Mouse (Mus musculus): ENCODE measurements around the gene Rufy3. TPM values are rescaled to one million over a fixed set of nuclear protein-coding genes. Genes with fewer than 3 reads are reported as not detected.

Rufy3 gene
- total RNA-seq, 1 experiment = 10.8 TPM

DNA sequence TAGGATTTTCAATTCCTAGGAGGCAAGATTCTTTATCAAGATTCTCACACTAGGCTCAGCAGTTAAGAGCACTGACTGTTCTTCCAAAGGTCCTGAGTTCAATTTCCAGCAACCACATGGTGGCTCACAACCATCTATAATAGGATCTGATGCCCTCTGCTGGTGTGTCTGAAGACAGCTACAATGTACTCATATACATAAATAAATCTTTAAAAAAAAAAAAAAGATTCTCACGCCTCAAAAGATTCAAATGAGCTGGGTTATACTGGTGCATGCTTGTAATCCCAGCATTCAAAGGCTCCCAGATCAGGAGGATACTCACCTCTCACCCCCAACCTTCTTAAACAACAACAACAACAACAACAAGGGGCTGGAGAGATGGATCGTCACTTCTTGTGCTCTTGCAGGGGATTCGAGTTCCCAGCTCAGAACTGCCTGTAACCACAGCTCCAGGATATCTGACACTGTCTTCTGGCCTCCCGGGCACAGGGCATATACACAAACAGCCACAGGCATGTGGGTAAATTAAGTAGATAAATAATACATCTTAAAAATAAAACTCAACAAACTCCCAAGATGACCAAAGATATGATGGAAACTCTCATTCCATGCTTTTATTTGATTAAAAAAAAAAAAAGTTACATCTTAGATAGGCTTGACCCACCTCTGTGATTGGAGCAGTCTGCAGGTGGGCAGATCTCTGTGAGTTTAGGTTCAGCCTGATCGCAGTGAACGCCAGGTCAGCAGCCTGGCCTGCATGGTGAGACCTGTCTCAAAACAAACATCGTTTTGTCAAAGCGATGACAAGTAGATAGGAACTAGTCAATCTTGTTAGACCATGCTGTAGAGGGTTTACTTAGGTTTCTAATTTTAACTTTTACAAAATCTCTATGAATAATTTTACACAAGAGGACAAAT, 1.7 kb upstream of the Rufy3 start:
- H3K36me3 ChIP-seq (ENCODE audit: control insufficient read depth, insufficient read depth, low read length, poor library complexity, severe bottlenecking) = no peaks in the 10 kb centered on the region
- no peaks in the 10 kb centered on the region for H3K9me3 ChIP-seq (ENCODE audit: control insufficient read depth, insufficient read depth, low read depth, low read length)
- in situ Hi-C loops (cut with MboI; ENCODE audit: low sequenced_read_pairs in 2 of 2, unreplicated experiment in 2 of 2) = no loop called here
- no peak overlapping the region for H3K27ac ChIP-seq (ENCODE audit: insufficient read depth, low read depth, low read length, poor library complexity, severe bottlenecking)
- H3K4me3 ChIP-seq (ENCODE audit: insufficient read depth in 1 of 2, low read depth in 1 of 2, low read length in 2 of 2, poor library complexity in 1 of 2, severe bottlenecking in 1 of 2) = no peak overlapping the region
- no peak for DNase-seq (ENCODE audit: low read depth, low spot score)
- TF ChIP-seq ZNF384 (IDR thresholded peaks at IDR 0.05; ENCODE audit: low read depth, low read length) = peak; percentile 52; the same call in 1 of the 2 replicates
- TF ChIP-seq CHD2 (IDR thresholded peaks at IDR 0.05; ENCODE audit: low read depth, low read length) = no peak
- no peak for TF ChIP-seq ZC3H11A (IDR thresholded peaks at IDR 0.05; ENCODE audit: borderline replicate concordance, low read depth, low read length)
- H3K4me1 ChIP-seq (ENCODE audit: control insufficient read depth in 2 of 2, insufficient read depth in 2 of 2, low read length in 2 of 2, poor library complexity in 1 of 2) = peaks cover 3 to 10% of the 10 kb centered on the region in 2 experiments
- no peak overlapping the region for H3K9ac ChIP-seq (ENCODE audit: insufficient read depth, low read depth, low read length, poor library complexity, severe bottlenecking)

DNA sequence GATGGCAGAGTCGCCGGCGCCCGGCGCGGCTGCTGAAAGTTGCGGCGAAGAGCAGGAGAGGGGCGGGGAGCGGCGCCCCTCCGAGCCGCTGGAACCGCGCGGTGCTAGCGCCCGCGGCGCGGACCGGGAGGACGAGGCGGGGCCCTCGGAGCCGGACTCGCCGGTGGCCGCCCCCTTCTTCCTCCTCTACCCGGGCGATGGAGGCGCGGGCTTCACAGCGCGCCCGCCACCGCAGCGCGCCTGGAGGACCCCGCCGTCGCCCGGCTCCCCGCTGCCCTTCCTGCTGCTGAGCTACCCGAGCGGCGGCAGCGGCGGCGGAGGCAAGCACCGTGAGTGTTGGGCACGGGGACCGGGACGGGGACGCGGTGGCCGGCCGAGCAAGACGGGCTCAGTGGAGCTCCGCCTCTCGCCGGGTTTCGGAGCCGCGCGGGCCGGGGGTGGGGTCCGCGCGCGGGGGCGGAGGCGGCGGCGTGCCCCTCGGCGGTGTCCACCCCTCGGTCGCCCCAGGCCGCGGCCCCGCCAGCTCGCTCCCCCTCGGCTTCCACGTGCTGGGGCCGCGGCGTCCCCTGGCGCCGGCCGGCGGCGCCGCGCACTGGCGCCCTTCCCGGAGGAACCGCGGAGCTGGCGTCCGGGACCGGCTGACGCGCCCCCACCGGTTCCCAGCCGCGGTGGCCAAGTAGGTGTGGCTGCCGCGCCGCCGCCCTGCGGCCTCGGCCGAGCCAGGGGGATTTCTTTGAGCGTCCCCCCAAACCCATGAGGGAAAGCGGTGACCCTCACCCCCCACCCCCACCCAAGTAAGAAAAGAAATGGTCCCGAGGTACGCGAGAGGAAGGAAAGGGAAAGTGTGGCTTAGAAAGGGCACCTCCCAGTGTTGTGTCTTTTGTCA, 551 bp downstream of the Rufy3 start:
- in situ Hi-C loops (cut with MboI; ENCODE audit: low sequenced_read_pairs in 2 of 2, unreplicated experiment in 2 of 2) = no loop called here
- H3K27ac ChIP-seq (ENCODE audit: insufficient read depth, low read depth, low read length, poor library complexity, severe bottlenecking) = no peak overlapping the region
- no peak for TF ChIP-seq MAFK (IDR thresholded peaks at IDR 0.05; ENCODE audit: insufficient read depth, low read depth, low read length)
- TF ChIP-seq CHD2 (IDR thresholded peaks at IDR 0.05; ENCODE audit: low read depth, low read length) = no peak
- no peak for TF ChIP-seq HCFC1 (IDR thresholded peaks at IDR 0.05; ENCODE audit: borderline replicate concordance, insufficient read depth, low read length)
- TF ChIP-seq ZC3H11A (IDR thresholded peaks at IDR 0.05; ENCODE audit: borderline replicate concordance, low read depth, low read length) = no peak
- TF ChIP-seq ZNF384 (IDR thresholded peaks at IDR 0.05; ENCODE audit: low read depth, low read length) = no peak

DNA sequence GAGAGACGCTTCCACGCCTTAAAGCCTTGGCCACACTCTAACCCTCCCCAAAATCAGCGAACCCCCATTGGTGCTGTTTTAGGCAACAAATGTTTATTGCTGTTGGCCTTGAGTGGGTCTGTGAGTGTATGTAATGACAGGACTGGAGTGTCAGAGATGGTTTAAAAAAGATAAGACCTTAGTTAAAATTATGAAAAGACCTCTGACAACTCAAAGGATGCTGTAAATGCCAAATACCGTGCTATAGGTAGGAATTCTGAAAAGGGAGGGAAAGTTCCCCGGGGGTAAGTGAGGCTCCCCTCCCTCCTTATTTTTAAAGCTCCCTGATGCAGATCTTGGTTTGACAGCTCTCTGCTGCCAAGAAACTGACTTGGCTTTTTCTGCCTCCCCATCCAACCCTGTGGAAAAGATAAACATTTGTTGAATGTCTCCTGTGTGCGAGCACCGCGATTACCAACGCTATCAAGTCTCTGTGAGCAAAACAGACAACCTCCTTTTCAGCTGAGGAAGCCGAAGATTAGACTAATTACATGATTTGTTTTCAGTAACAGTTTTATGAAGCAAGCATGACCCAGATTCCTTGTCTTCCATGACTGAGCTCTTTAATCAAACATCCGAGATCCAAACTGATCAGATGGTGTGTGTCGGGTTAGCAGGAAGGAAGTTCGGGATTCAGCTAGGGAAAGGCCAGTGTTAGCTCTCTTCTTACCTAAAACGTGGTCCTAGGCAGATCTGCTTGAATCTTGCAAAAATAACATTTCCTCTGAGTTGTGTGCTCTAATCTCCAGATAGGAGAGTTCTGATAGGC, 1.4 kb downstream of the Rufy3 start:
- Histone ChIP-seq H3K36me3 (ENCODE audit: control insufficient read depth, insufficient read depth, low read length, poor library complexity, severe bottlenecking) (no peaks in the 10 kb centered on the region), H3K9me3 (ENCODE audit: control insufficient read depth, insufficient read depth, low read depth, low read length) (no peaks in the 10 kb centered on the region), H3K4me1 (ENCODE audit: control insufficient read depth in 2 of 2, insufficient read depth in 2 of 2, low read length in 2 of 2, poor library complexity in 1 of 2) (peaks cover 12 to 16% of the 10 kb centered on the region in 2 experiments), H3K9ac (ENCODE audit: insufficient read depth, low read depth, low read length, poor library complexity, severe bottlenecking) (peak overlapping the region; percentile 70), H3K4me3 (ENCODE audit: insufficient read depth in 1 of 2, low read depth in 1 of 2, low read length in 2 of 2, poor library complexity in 1 of 2, severe bottlenecking in 1 of 2) (peak overlapping the region; percentile 89 to 99), H3K27ac (ENCODE audit: insufficient read depth, low read depth, low read length, poor library complexity, severe bottlenecking) (no peak overlapping the region)
- in situ Hi-C loops (cut with MboI; ENCODE audit: low sequenced_read_pairs in 2 of 2, unreplicated experiment in 2 of 2) = no loop called here
- TF ChIP-seq MAFK (IDR thresholded peaks at IDR 0.05; ENCODE audit: insufficient read depth, low read depth, low read length) = no peak
- TF ChIP-seq CHD2 (IDR thresholded peaks at IDR 0.05; ENCODE audit: low read depth, low read length) = no peak
- TF ChIP-seq HCFC1 (IDR thresholded peaks at IDR 0.05; ENCODE audit: borderline replicate concordance, insufficient read depth, low read length) = no peak
- no peak for TF ChIP-seq ZNF384 (IDR thresholded peaks at IDR 0.05; ENCODE audit: low read depth, low read length)
- no peak for TF ChIP-seq ZC3H11A (IDR thresholded peaks at IDR 0.05; ENCODE audit: borderline replicate concordance, low read depth, low read length)
- no peak for DNase-seq (ENCODE audit: low read depth, low spot score)

More for the DNA sequence above, 551 bp downstream of the Rufy3 start:
- peaks cover 7 to 14% of the 10 kb centered on the region in 2 experiments for H3K4me1 ChIP-seq (ENCODE audit: control insufficient read depth in 2 of 2, insufficient read depth in 2 of 2, low read length in 2 of 2, poor library complexity in 1 of 2)
- H3K9me3 ChIP-seq (ENCODE audit: control insufficient read depth, insufficient read depth, low read depth, low read length) = no peaks in the 10 kb centered on the region
- peak overlapping the region; percentile 70 for H3K9ac ChIP-seq (ENCODE audit: insufficient read depth, low read depth, low read length, poor library complexity, severe bottlenecking)
- H3K4me3 ChIP-seq (ENCODE audit: insufficient read depth in 1 of 2, low read depth in 1 of 2, low read length in 2 of 2, poor library complexity in 1 of 2, severe bottlenecking in 1 of 2) = peak overlapping the region; percentile 89 to 99
- no peaks in the 10 kb centered on the region for H3K36me3 ChIP-seq (ENCODE audit: control insufficient read depth, insufficient read depth, low read length, poor library complexity, severe bottlenecking)
- no peak for DNase-seq (ENCODE audit: low read depth, low spot score)

DNA sequence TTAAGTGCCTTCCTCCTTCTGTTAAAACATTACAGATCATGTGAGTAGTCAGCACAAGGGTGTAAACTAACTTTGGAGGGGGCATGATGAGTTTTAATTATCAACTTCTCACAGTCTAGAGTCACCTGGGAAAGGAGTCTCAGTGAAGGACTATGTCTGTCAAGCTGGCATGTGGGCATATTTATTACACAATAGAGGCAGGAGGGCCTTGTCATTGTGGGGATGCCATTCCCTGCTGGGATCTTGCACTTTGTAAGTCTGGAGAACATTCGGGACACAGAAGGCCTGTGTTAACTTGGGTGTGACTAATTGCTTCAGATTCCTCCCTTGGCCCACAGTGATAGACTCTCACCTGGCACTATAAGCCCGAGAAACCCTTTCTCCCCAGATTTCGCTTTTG, 4.7 kb downstream of the Rufy3 start:
- no peak overlapping the region for H3K4me3 ChIP-seq (ENCODE audit: insufficient read depth in 1 of 2, low read depth in 1 of 2, low read length in 2 of 2, poor library complexity in 1 of 2, severe bottlenecking in 1 of 2)
- TF ChIP-seq HCFC1 (IDR thresholded peaks at IDR 0.05; ENCODE audit: borderline replicate concordance, insufficient read depth, low read length) (no peak), MAFK (IDR thresholded peaks at IDR 0.05; ENCODE audit: insufficient read depth, low read depth, low read length) (no peak), CHD2 (IDR thresholded peaks at IDR 0.05; ENCODE audit: low read depth, low read length) (no peak), ZNF384 (IDR thresholded peaks at IDR 0.05; ENCODE audit: low read depth, low read length) (no peak), ZC3H11A (IDR thresholded peaks at IDR 0.05; ENCODE audit: borderline replicate concordance, low read depth, low read length) (no peak)
- no peak for DNase-seq (ENCODE audit: low read depth, low spot score)
- no peaks in the 10 kb centered on the region for H3K36me3 ChIP-seq (ENCODE audit: control insufficient read depth, insufficient read depth, low read length, poor library complexity, severe bottlenecking)
- peaks cover 11 to 15% of the 10 kb centered on the region in 2 experiments for H3K4me1 ChIP-seq (ENCODE audit: control insufficient read depth in 2 of 2, insufficient read depth in 2 of 2, low read length in 2 of 2, poor library complexity in 1 of 2)
- no peaks in the 10 kb centered on the region for H3K9me3 ChIP-seq (ENCODE audit: control insufficient read depth, insufficient read depth, low read depth, low read length)
- H3K9ac ChIP-seq (ENCODE audit: insufficient read depth, low read depth, low read length, poor library complexity, severe bottlenecking) = no peak overlapping the region
- in situ Hi-C loops (cut with MboI; ENCODE audit: low sequenced_read_pairs in 2 of 2, unreplicated experiment in 2 of 2) = no loop called here
- H3K27ac ChIP-seq (ENCODE audit: insufficient read depth, low read depth, low read length, poor library complexity, severe bottlenecking) = no peak overlapping the region; the same call in 1 of the 2 replicates

All from ES-E14 (cell line).